Mouse (Mus musculus) adrenal gland, postnatal 0 days (tissue): ENCODE measurements around the gene Boc. TPM values are rescaled to one million over a fixed set of nuclear protein-coding genes. Genes with fewer than 3 reads are reported as not detected.

Experiments used
- microRNA-seq: library from miRNA; unstranded; fragments of <30 nt; microRNA quantifications from one replicate; pipeline ENCODE4, GENCODE M21; 2016; ENCODE audit warnings: borderline replicate concordance; ENCODE audit not compliant: insufficient number of aligned reads
- polyA plus RNA-seq: library from polyadenylated mRNA; unstranded; fragments of >200 nt; fragmentation: Nextera tagmentation; extraction: Ambion mirVana; gene quantifications from 2 replicates; pipeline ENCODE4 v1.2.1, GENCODE M21; 2015

Gene Boc
- 18.6 and 20.1 TPM in 2 replicates for polyA plus RNA-seq

GRCm38 (mm10) chr16:44558471-44559329 is at the start of gene Boc:
Boc (minus strand) TSS chr16:44558897.

Small RNA genes within 50 kb of the gene (microRNA-seq; reads per million reads assigned to microRNA genes)
- 3.2 reads per million for gene Mir3081

Other genes starting within 250 kb of the Boc start
- gene Sidt1, start 225.7 kb downstream of the Boc start, polyA plus RNA-seq = 4.2 and 6.1 TPM in 2 replicates
- 11.0 and 12.3 TPM in 2 replicates for gene Spice1, start 211.8 kb downstream of the Boc start, polyA plus RNA-seq
- 1.1 and 1.9 TPM in 2 replicates for gene Cfap44, start 164.1 kb downstream of the Boc start, polyA plus RNA-seq
- gene Nepro, start 165.4 kb upstream of the Boc start, polyA plus RNA-seq = 2.1 and 4.5 TPM in 2 replicates
- 32.4 and 37.6 TPM in 2 replicates for gene Gtpbp8, start 187.5 kb upstream of the Boc start, polyA plus RNA-seq
- gene Cd200r1, start 206.8 kb upstream of the Boc start, polyA plus RNA-seq = 2.5 and 2.6 TPM in 2 replicates